Mouse (Mus musculus): ENCODE measurements around the gene Actr1b. TPM values are rescaled to one million over a fixed set of nuclear protein-coding genes. Genes with fewer than 3 reads are reported as not detected.
"Not testable (repeated sequence)": the region's sequence is repeated elsewhere in the genome, so short reads cannot be mapped to it uniquely, and the experiment has no call there.

Gene Actr1b
- polyA plus RNA-seq, 3 experiments from 2014 or later = 37.4 to 47.1 (median 41.0) TPM

- ATAC-seq = no peak
These were observed 17.2 kb downstream of the Actr1b start for GRCm38 (mm10) chr1:36697030-36697429.

- no peak for ATAC-seq
These were observed 17.8 kb downstream of the Actr1b start for GRCm38 (mm10) chr1:36696411-36696810.

- no peak for ATAC-seq
These were observed 19.4 kb downstream of the Actr1b start for GRCm38 (mm10) chr1:36694871-36695270.

GRCm38 (mm10) chr1:36691271-36692155 lies 22.7 kb downstream of the Actr1b start, which contains the start of gene Cox5b:
Gene Cox5b (plus strand): TSS chr1:36691449.
- peak; percentile 98 for ATAC-seq

- no peak for ATAC-seq
These were observed 23.5 kb downstream of the Actr1b start for GRCm38 (mm10) chr1:36690671-36691235.

GRCm38 (mm10) chr1:36683810-36684467 lies 30.3 kb downstream of the Actr1b start:
- peak; percentile 69 for ATAC-seq

GRCm38 (mm10) chr1:36682620-36683355 lies 31.4 kb downstream of the Actr1b start, which contains the start of gene Fam178b:
Gene Fam178b (minus strand): TSS chr1:36683183.
- no peak for ATAC-seq

- ATAC-seq = no peak
These were observed 33.3 kb downstream of the Actr1b start for GRCm38 (mm10) chr1:36680893-36681292.

GRCm38 (mm10) chr1:36674936-36675335 lies 39.3 kb downstream of the Actr1b start:
- ATAC-seq = no peak

GRCm38 (mm10) chr1:36672648-36673350 lies 41.4 kb downstream of the Actr1b start:
- ATAC-seq = no peak

GRCm38 (mm10) chr1:36671260-36671659 lies 43.0 kb downstream of the Actr1b start:
- ATAC-seq = no peak

GRCm38 (mm10) chr1:36670256-36670655 lies 44.0 kb downstream of the Actr1b start:
- ATAC-seq = no peak

- not testable (repeated sequence) for ATAC-seq
These were observed 46.2 kb downstream of the Actr1b start for GRCm38 (mm10) chr1:36668007-36668406.

GRCm38 (mm10) chr1:36665934-36666333 lies 48.3 kb downstream of the Actr1b start:
- no peak for ATAC-seq

- ATAC-seq = no peak
These were observed 49.0 kb downstream of the Actr1b start for GRCm38 (mm10) chr1:36665165-36665723.

- ATAC-seq = no peak
These were observed 49.8 kb downstream of the Actr1b start for GRCm38 (mm10) chr1:36664457-36664856.

- no peak for ATAC-seq
These were observed 55.4 kb downstream of the Actr1b start for GRCm38 (mm10) chr1:36658621-36659399.

GRCm38 (mm10) chr1:36657658-36658415 lies 56.4 kb downstream of the Actr1b start:
- ATAC-seq = no peak

- no peak for ATAC-seq
These were observed 58.0 kb downstream of the Actr1b start for GRCm38 (mm10) chr1:36656233-36656632.

- ATAC-seq = no peak
These were observed 59.2 kb downstream of the Actr1b start for GRCm38 (mm10) chr1:36655039-36655438.
